Mouse (Mus musculus) embryo, embryonic 10.5 days (tissue): ENCODE data around the gene Eva1b.

ENCODE experiments used
- DNase-seq: peaks from one replicate; pipeline ENCODE4 v3.0.0-alpha.2; 2015; ENCODE audit warnings: low spot score

The Eva1b gene

DNA sequence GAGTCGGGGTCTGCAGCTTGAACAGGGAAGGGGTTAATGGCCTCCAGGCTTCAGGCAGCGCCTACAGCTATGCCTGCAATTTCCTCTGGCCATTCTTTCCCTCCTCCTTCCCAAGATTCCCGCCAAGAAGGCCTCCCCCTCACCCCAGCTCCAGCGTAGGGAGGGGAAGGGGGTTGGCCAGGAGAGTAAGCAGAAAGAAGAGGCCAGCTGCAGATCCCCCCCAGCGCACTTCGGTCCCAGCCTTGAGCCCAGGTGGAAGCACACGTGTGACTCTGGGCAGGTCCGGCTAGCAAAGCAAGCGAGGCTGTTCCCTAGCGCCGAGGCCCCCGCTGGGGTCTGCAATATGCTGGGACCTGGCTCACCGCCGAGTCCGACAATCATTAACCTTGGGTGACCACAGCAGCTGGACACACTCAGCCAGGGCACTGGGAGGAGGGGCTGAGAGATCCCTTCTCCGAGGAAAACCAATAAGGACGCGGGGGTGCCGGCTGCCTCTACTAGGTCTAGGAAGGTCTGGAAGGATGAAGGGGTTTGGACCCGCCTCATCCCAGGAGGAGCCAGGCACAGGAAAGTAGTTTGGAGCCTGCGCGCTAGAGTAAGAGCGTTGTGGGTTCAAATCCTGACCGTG, at the start of gene Eva1b:
Eva1b (plus strand) TSS at position 212 of the 628 bp plus-strand sequence.
- DNase-seq = peak; percentile 88

DNA sequence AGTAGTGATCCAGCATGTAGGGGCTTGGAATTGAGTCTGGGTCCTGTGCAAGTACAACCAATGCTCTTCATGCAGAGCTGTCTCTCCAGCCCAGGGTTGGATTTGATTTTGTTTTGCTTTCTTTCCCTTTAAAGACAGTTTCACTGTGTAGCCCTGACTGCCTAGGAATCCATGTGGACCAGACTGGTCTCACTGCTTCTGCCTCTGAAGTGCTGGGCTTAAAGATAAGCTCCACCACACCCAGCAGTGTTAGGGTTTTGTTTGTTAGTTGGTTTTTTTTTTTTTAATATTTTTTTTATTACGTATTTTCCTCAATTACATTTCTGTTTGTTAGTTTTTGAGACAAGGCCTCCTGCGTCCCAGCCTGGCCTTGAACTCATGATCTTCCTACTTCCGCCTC, 48.2 kb upstream of the Eva1b start:
- DNase-seq = no peak

DNA sequence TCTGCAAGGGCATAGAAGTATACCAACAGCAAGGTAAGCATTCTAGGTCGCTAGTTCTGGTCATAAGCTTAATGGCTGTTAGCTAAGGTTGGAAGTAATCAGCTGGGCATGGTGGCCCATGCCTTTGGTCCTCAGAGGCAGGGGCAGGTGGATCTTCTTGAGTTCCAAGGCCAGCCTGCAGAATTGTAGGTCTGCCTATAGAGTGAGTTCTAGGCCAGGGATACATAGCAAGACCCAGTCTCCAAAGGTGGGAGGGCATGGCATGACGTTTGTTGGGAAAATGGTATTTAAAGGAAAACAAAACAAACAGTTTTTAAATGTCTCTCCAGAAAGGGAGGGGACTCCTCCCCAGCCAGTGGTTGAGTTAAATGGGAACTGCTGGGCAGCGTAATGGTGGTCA, 46.8 kb upstream of the Eva1b start:
- no peak for DNase-seq

DNA sequence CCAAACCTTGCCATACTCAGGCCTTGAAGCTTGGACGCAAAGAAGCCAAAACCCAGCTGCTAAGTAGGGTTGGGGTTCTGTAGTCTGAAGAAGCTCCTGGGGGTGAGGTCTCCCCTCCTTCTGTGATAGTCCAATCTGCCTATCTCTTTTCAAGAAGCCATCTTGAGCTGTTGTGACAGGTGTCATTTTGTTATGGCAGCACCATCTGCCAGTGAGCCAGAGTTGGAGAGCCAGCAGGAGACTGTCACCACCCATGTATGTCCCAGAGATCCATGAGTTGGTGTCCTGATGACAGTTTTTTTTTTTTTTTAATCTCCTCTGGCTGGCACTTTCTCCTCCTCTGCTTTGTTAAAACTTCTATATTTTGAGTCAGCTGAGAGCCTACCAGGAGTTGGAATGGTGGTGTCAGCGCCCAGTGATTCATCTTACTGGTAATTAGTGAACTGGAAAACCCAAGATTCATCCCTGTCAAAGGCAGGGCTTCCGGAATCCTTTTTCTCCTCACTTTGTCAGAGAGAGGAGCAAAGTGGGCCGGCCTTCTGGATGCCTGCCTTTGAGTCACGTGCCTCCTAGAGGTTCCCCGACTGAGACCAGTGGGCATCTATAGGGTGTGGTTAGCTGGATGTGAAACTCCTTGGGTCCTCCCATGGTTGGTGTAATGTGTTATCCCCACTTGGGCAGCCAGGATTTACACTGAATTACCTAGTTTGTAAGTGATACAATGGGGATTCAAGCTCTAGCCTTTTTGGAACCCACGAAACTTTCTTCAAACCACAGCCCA, 45.3 kb upstream of the Eva1b start:
- DNase-seq = peak; percentile 22

DNA sequence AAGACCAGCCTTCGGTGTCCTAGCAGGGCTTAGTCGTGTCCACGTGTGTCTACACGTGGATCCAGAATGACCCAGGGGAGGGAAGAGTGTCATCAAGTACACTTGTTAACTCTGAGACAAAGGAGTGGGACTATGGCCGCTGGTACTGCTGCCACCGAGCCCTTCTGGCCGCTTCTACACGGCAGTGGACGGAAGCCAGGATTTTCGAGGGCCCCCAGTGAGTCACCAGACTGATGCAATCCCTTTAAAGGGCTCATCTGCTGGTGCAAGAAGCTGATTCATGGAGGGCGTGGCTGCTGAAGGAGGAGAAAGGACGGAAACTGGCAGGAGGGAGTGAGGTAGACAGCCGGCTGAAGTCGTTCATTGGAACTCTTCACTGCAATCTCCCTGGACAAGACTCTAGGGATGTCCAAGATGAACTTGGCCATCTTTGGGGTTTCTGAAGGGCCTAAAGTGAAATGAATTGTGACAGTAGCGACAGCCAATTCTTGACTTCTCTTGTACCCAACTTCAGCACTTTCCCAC, 44.4 kb upstream of the Eva1b start:
- peak; percentile 78 for DNase-seq

DNA sequence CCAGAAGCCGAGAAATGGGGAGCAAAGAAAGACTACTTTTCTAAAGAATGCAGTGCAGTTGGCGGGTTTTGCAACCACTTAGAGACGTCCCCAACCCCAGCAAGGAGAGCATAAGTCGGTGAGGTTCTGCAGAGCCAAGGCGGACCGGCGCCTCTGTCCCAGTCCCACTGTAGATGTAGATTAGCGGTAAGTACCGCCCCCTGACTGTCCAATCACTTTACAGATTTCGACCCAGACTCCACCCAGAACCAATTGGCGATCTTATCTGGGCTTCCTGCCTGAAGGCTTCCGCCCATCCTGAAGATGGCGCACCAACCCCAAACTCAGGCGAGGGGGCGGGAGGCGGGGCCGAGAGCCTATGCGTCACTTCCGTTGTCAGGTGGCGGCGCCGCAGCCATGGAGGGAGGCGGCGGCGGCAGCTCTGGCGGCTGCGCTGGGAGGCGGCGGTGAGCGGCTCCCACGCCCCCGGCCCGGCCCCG, 43.9 kb upstream of the Eva1b start, which contains the start of gene Stk40:
Stk40 (plus strand) TSS at position 368 of the 479 bp plus-strand sequence.
- DNase-seq = peak; percentile 99

DNA sequence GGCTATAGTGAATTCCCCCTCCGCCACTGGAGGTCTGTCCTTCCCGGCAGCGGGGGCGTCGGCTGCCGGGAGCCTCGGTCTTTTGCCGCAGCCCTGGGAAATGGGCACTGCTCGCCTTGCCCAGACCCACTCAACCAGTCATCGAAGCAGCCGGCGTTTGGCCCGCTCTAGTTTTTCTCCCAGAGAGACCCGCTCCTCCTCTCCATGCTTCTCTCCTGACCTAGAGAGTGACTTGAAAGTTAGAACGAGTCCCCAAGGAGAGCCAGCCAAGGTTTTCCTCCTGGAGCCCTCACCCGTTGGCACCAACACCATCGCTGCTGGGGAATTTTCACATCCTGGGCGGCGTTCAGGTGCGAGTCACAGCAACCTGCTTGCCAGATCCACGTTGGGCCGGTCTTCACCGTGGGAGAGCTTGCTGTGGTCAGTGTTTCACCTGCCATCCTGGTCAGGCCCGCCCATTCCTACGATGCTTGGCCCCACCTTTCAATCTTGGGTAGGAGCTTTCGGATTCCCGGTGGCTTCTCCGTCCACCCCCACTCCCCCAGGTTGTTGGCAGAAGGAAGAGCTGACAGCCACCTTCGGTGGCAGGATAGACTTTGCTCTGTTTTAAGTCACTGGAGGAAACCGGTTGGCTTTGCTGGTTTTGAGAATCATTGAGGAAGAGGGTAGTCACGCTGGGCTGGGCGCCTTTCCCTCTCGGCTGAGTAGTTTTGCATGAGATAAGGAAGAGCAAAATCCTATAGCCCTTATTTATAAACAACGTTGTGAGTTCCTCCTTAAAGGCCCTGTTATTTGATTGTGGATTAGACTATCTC, 43.1 kb upstream of the Eva1b start:
- DNase-seq = peak; percentile 29

DNA sequence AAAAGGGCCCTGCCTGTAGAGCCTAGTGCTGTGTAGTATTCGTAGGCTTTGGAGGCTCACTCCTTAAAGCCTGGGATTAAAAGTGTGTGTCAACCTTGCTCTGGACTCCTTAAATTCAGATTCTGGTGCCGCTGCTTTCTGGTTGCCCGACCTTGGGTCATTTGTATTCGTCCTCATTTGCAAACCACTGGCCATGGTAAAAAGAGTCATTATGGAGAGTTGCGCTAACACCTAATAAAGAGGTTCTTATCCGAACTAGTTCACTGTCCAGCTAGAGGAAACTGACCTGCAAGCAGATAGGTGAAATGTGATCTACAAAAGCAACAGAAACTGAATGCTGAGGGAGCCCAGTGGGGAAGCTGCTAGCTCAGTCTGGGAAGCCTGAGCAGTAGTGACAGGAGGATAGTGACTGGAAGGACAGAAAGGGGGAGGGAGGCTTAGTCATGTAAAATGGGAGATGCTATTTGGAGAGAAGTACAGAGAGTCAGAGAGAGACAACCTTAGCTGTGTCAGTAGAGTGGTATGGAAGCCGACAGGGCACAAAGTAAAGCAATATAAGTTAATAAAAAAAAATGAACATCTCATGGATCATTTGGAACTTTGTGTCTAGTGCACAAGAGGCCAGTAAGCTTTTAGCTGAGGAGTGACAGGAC, 42.3 kb upstream of the Eva1b start:
- no peak for DNase-seq

DNA sequence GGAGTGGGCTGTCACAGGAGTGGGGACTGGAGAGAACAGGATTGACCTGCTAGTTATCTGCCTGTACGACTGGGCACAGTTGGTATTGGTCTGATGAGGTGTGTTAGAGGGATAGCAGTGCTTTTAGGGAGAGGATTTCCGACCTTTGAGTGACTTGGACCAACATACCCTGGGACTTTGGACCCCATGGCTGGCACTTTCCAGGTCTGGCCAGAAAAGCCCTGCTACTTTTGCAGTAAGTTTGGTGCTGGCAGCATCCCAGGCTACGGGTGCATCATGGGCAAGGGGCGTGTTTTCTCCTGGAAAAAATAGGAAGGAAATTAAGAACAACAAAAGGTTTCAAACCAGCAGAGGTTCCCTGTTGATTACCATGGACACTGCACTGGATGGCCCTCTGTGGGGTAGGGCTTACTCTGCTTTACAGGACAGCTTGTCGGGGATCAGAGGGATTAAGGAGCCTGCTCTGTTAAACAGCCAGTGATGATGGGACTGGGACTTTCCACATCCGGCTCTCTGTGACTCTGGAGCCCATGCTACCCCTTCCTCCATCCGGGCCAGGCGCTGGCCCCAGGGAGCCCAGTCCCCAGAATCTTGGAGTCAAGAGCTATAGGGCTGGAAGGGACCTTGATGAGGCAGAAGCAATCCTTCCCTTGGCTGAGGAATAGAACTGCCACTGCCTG, 39.3 kb upstream of the Eva1b start:
- no peak for DNase-seq

DNA sequence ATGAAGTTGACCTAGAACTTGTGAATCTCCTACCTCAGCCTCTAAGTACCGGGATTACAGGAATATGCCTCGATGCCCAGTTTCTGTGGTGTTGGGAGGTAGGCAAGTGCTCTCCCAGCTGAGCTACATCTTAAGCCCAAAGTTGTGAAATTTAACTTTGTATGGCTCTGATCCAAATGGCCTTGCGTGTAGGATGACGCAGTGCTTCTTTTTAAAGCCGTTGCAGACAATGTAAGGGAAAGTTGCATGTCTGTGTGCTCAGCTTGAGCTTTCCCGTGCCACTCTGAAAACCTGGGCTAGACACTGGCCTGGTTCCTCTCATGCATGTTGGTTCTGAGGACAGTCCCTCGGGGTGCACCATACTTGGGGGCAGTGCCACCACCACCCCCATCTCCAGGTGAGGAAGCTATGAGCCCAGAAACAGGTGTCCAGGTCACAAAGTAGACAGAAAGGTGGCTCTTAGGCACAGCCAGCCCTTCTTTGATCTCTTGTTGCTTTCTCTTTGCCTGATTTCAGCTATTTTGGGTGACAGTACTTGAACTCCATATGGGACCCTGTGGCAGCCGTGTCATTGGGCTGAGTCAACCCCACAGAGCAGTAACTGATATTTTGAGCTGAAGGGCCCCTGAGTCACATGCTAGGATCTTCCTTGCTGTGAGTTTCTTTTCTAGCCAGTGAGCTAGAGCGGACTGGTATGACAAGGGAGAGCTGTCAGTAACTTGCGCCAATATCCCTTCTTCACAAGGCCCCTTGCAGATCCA, 37.8 kb upstream of the Eva1b start:
- no peak for DNase-seq

DNA sequence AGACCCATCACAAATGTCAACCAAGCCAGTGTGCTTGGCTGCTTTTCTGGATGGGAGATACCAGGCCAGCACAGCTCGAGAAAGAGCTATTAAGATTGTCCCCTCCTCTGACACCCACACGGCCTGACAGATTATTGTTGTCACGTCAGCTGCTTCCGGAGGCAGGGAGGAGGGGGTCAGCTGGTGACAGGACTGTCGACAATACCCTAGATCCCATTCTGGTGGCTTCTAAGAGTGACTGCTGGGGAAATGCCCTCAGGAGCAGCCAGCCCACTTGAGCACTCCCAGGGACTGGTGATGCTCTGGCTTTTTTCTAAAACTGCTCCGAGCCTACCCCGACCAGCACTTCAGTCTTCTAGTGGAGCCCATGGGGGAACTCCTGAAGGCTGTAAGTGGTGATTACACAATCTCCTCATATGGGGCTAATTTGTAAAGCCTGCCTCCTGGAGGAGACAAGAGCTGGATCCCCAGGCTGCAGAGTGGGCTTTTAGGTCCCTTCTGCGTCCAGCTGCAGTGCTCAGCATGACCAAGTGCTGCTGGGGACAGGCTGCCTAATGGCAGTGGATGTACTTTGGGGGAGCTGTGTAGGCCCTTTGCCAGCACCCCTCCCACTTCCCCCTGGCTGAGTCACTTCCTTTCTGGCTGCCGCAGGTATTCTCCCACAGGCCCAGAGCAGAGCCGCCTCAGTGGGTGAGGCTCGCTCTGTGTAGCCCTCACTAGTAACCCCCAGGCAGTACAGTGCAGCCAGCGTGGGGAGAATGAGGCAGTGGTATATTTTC, 37.0 kb upstream of the Eva1b start:
- no peak for DNase-seq

DNA sequence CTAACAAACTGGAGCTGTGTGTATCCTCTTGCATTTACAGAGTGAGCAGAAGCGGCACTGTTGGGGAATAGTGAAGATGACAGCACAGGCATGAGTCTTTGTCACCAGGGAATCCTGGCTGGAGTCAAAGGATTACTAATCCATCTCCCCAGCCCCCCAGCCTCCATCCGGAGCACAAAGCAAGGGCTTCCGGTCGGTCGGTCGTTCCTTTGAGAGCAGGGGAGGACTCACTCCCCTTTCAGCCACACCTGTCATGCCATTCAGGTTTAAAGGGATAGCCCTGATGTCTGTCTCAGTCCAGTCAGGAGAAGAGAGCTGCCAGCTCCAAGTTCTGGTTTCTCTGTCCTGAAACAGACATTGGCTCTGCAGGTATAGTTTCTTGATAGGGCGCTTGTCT, 36.4 kb upstream of the Eva1b start:
- DNase-seq = no peak

DNA sequence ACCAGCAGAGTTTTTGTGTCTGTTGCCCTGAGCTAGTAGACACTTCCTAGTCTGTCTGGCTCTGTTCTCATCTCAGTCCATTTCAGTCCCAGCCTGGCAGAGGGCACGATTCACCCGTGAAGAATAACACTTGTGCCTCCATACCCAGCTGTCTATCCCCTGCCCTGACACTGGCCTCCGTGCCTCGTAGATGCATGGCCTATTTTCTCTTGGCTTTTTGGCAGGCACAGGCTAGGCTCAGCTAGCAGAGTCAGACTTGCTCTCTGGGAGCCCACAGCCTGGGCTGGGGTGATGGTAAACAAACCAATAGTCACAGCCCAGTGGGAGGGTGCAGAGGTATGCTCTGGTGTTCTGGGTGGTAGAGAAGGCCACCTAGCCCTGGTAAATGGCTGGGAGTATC, 34.3 kb upstream of the Eva1b start:
- no peak for DNase-seq

DNA sequence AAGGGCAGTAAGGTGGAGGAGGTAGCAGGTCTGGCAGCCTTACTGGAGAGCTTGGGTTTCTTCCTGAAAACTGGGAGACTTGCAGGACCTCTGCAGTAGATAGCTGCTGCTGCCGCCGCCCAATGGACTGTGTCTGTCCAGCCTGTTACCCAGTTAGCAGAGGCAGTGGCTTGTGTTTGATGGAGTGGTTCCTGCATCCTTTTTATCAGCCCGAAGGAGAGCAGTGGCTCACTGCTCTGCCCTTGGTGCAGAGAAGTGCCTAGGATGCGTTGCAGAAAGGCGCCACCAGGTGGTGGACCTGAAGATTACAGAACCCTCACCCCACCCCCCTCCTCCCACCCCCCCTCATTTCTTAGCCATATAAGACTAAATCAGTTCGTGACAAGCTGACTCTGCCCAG, 33.6 kb upstream of the Eva1b start:
- peak; percentile 64 for DNase-seq

DNA sequence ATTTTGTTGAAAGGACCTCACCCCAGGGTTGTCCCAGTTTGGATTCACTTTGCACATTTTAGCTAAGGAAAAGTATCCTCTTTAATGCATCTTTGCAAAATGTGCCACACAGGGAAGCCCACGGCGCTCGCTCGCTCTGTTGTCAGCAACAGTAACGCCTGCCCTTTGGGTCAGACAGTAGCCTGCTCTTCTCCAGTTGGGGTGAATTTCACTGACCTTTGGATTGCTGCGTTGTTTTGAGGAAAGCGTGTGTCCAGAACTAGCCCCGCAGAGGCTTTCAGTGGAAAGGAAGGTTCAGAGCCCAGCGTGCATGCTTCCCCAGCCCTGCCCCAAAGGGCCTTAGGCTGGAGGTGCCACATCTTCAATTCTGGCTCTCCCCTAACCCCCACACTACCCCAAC, 32.1 kb upstream of the Eva1b start:
- no peak for DNase-seq

DNA sequence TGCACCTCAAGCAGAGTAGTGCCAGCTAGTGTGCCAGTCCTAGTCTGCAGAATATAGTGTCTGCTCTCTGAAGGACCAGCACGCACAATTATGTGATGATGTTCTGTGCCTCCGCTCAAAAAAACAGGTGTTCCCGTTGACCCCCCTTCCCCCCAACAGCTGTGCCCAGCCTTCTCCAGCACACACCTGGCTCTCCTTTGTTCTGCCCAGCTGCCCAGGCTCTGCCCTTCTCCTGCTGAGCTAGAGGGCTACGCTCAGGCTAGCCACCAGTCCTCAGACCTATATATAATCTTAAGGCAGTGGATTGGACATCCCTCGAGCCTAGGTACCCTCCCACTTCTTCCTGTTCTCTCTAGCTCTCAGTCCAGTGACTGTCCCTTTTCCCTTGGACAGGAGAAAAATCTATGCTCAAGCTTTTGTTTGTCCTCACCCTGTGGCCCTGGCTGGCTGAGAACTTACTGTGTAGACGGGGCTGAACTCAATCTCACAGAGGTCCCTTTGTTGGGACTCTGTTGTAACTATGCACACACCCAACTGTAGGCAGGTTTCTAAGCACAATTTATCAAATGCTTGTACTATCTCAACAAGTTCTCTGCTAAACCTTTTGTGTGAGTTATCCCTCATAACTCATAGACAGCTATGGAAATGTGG, 31.5 kb upstream of the Eva1b start:
- no peak for DNase-seq

DNA sequence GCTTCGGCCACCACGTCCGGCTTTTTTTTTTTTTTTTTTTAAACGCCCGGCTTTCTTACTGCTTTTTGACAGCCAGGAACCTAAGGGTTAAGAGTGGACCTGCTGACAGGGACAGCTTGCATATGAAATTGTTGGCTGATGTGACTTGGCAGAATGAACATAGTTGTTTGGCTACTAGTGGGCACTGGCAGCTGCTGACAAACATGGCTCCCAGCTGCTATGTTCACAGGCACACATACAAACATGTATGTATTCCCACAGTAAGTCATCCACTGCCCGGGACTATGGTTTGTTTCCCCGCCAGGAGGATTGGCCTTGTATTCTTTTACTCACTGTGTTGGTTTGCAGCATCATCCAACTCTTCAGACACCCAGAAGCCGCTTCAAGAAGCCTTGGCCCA, 30.4 kb upstream of the Eva1b start:
- no peak for DNase-seq

DNA sequence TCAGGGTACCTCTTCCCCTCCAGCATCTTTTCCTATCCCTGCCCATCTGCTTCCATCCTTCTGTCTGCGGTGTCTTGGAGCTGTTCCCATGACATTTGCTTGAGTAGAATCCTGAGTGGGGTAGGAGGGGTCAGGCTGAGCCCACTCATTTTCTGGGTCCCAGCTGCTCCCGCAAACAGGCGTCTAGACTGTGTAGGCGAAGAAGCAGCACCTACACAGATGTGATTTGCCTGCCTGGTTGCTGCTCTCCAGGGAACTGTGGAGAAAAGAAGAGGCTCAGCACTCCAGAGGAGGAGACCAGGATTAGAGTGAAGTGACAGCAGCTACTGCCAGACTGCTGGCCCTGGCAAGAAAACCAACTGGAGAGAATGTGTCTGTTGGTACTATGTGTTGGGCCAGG, 28.9 kb upstream of the Eva1b start:
- no peak for DNase-seq

DNA sequence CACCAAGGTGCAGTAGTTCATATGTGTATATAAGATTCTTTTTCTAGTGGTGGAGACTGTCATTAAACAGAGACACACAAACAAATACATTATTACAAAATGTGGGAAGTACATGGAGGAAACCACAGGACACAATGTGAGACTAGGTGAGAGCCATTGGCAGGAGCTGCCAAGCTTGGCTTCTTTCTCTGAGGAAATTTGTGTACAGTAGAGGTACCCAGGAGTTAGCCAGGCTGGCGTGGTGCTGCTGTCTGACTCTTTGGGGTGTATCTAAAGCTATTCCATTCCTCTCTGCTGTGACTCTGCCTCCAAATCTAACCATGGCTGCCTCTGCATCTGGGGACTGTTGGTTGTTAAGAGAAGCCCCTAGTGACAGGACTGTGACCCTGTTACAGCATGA, 28.5 kb upstream of the Eva1b start:
- DNase-seq = no peak
